Mouse (Mus musculus): ENCODE results near the gene Olfr1383.

DNA sequence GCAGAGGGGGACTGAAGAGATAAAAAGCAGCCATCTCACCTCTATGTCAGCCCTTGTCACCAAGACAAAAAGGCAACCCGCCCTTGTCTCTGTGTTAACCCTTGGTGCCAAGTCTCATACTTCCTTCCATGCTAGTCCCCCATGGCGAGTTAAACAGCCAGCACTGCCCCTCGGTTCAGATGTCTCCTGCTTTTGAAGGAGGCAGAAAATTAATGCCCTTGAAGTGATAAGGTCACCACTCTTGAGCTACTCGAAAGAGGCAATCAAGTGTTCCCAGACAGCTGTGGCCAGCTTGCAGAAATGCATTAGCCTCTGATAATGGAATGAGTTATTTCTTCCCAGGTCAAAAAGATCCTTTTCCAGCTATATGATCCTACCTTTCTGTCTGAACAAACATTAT lies 33.5 kb upstream of the Olfr1383 start:
- TF ChIP-seq CTCF (IDR thresholded peaks at IDR 0.05; ENCODE audit: control insufficient read depth, insufficient read depth, insufficient replicate concordance, low read depth, low read length) (no peak), POLR2A (IDR thresholded peaks at IDR 0.05; ENCODE audit: control insufficient read depth, low read depth, low read length) (no peak)

Data from testis, adult 2 months (tissue).